Mouse (Mus musculus): ENCODE measurements around the gene Lrrc37a.
A peak's percentile ranks its signal among the peaks of the same experiment; 100 is the strongest.
"Not testable (repeated sequence)": the region's sequence is repeated elsewhere in the genome, so short reads cannot be mapped to it uniquely, and the experiment has no call there.

Lrrc37a gene

GRCm38 (mm10) chr11:103504497-103504896, at the start of gene Lrrc37a:
Gene Lrrc37a, minus strand, starts transcription at chr11:103504597.
- no peak for DNase-seq

GRCm38 (mm10) chr11:103534973-103535372, 30.6 kb upstream of the Lrrc37a start:
- not testable (repeated sequence) for DNase-seq

GRCm38 (mm10) chr11:103512111-103512510, 7.7 kb upstream of the Lrrc37a start:
- DNase-seq, result no peak

GRCm38 (mm10) chr11:103464443-103464842, 40.0 kb downstream of the Lrrc37a start:
- peak; percentile 40 for DNase-seq

- DNase-seq, result not testable (repeated sequence)
Observed at GRCm38 (mm10) chr11:103451105-103451504, 53.3 kb downstream of the Lrrc37a start.

- not testable (repeated sequence) for DNase-seq
Observed at GRCm38 (mm10) chr11:103449721-103450120, 54.7 kb downstream of the Lrrc37a start.

DNA sequence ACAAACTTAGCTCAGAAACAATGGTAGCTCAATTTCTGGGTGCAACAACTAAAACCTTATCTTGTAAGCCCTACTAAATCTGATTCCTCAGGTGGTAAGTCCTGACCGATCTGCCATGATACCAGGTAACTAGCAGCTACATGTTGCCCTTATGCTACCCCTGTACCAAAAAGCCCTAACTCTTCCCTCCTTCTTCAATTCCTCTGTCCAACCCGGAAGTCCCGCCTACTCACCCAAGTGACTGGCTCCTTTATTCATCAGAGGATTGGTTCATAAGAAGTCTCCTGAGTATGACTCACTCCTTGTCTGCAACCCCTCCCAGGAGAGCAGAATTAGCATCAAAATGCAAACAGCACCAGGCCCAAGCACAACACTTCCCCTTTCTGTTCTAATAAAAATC, 60.7 kb downstream of the Lrrc37a start:
- peak; percentile 45 for DNase-seq

DNA sequence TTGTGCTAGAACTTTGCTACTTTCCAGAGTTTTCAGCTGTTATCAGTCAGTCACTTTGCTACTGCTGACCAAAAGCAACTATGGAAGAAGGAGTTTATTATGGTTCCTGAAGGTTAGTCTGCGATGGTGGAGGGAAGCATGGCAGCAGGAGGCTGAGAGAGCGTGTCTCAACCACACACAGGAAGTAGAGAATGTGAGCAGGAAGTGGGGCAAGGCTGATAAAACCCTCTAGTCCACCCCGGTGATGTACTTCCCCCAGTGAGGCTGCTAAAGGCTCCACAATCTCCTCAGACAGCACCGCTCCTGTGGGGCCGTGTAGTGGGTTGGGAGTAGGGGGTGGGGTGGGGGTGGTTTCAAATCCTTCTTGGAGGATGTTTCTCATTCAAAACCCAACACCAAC, 68.1 kb downstream of the Lrrc37a start:
- DNase-seq, result peak; percentile 10

DNA sequence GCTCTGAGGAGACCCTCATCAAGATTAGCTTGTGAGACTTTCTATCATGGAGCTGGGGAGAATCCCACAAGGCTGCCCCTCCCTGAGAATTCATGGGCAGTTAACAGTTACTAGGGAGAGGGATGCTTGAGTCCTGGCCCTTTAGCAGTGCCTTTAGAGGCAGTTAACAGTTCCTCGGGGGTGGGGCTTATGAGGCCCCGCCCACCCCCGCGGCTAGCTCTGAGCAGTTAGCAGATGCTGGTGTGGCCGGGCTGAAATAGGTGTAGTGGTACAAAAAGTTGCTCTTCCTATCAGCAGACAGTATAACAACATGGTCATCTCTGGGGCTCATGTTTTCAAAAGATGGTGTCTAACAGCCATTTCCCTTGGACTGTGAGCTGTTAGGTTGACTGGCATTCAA, 79.4 kb downstream of the Lrrc37a start:
- DNase-seq, result no peak

GRCm38 (mm10) chr11:103419667-103420066, 84.7 kb downstream of the Lrrc37a start:
- DNase-seq, result no peak

DNA sequence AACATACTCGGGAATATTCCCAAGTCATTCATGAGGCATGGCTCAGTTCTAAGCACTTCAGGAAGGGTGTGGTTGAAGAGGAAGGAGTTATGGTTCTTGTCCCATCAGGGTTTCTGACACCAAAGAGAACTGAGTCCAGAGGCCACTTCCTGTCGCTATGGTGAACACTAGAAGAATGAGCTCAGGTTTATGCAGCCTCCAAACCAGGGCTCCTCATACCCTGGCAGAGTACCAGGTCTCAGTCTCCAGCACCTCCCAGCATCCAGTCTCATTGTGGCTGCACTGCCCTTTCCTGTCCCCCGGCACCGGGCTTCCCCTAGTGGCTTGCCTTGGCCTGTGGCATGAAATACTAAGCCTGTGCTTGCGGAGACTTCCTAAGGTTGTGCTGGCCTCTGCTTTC, 85.2 kb downstream of the Lrrc37a start:
- DNase-seq, result no peak

GRCm38 (mm10) chr11:103413516-103413915, 90.9 kb downstream of the Lrrc37a start:
- DNase-seq, result no peak

- DNase-seq, result peak; percentile 74
Observed at GRCm38 (mm10) chr11:103412950-103413423, 91.4 kb downstream of the Lrrc37a start.

- peak; percentile 99 for DNase-seq
Observed at GRCm38 (mm10) chr11:103411981-103412949, 92.1 kb downstream of the Lrrc37a start, which contains the start of gene Plekhm1. Gene Plekhm1, minus strand, starts transcription at chr11:103412687.

GRCm38 (mm10) chr11:103411301-103411700, 93.1 kb downstream of the Lrrc37a start:
- DNase-seq, result no peak

- DNase-seq, result no peak
Observed at GRCm38 (mm10) chr11:103408880-103409279, 95.5 kb downstream of the Lrrc37a start.

GRCm38 (mm10) chr11:103407136-103407535, 97.3 kb downstream of the Lrrc37a start:
- DNase-seq, result not testable (repeated sequence)

GRCm38 (mm10) chr11:103406551-103406950, 97.8 kb downstream of the Lrrc37a start:
- peak; percentile 82 for DNase-seq

GRCm38 (mm10) chr11:103405814-103406213, 98.6 kb downstream of the Lrrc37a start:
- DNase-seq, result no peak

- no peak for DNase-seq
Observed at GRCm38 (mm10) chr11:103404618-103405017, 99.8 kb downstream of the Lrrc37a start.

GRCm38 (mm10) chr11:103403776-103404175, 100.6 kb downstream of the Lrrc37a start:
- peak; percentile 61 for DNase-seq

DNA sequence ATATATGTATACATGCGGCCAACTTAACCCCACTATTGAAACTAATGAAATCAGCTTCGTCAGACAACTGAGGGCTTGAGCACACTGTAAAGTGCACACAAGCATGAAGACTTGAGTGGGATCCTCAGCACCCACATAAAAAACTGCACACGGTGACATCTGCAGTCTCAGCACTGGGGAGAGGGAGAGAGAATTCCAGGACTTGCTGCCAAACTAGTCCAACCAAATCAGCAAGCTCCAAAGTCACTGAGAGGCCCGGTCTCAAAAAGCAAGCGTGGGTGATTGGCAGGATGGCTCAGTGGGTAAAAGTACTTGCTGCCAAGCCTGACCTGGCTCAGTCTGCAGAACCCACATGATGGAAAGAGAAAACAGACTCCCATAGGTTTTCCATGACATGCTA, 101.7 kb downstream of the Lrrc37a start:
- DNase-seq, result no peak

- DNase-seq, result peak; percentile 87
Observed at GRCm38 (mm10) chr11:103402198-103402597, 102.2 kb downstream of the Lrrc37a start.
